Mouse (Mus musculus) embryonic facial prominence, embryonic 14.5 days (tissue): Measurements from ENCODE around the gene Cd63. TPM values are rescaled to one million over a fixed set of nuclear protein-coding genes. Genes with fewer than 3 reads are reported as not detected.

ENCODE experiments used
- ATAC-seq: fragments of 200-750 bp; cut with Nextera tagmentation; 2 replicates; pipeline ENCODE4 v1.8.0; 2017; ENCODE audit warnings: low read depth, moderate number of reproducible peaks, moderate TSS enrichment
- DNase-seq: peaks from one replicate; pipeline ENCODE4 v3.0.0-alpha.2; 2015; ENCODE audit warnings: low spot score
- H3K27ac ChIP-seq: fragments of 300-500 bp; sonication (generic); replicated peaks from 2 replicates; pipeline ENCODE4 v1.5.1; 2014; ENCODE audit warnings: low read depth, mild to moderate bottlenecking, low read length, moderate library complexity
- H3K27me3 ChIP-seq: fragments of 300-500 bp; sonication (generic); replicated peaks from 2 replicates; pipeline ENCODE4 v1.6.1; 2014; ENCODE audit warnings: low read length; ENCODE audit not compliant: control insufficient read depth, insufficient read depth
- H3K36me3 ChIP-seq: fragments of 300-500 bp; sonication (generic); 2 replicates; pipeline ENCODE4 v1.6.1; 2014; ENCODE audit warnings: low read length, mixed read lengths; ENCODE audit not compliant: control insufficient read depth, insufficient read depth
- H3K4me1 ChIP-seq: fragments of 300-500 bp; sonication (generic); 2 replicates; pipeline ENCODE4 v1.6.1; 2014; ENCODE audit warnings: antibody characterized with exemption, low read length; ENCODE audit not compliant: control insufficient read depth, insufficient read depth
- H3K4me2 ChIP-seq: fragments of 300-500 bp; sonication (generic); 2 replicates; pipeline ENCODE4 v1.6.1; 2014; ENCODE audit warnings: low read depth, mild to moderate bottlenecking, low read length, moderate library complexity, mixed read lengths
- H3K4me3 ChIP-seq: fragments of 300-500 bp; sonication (generic); 2 replicates; pipeline ENCODE4 v1.5.1; 2014; ENCODE audit warnings: low read depth, mild to moderate bottlenecking, low read length
- H3K9ac ChIP-seq: fragments of 300-500 bp; sonication (generic); 2 replicates; pipeline ENCODE4 v1.6.1; 2014; ENCODE audit warnings: low read depth, mild to moderate bottlenecking, low read length, moderate library complexity, mixed read lengths
- H3K9me3 ChIP-seq: fragments of 300-500 bp; sonication (generic); 2 replicates; pipeline ENCODE4 v1.6.1; 2016; ENCODE audit warnings: low read length; ENCODE audit not compliant: control insufficient read depth
- WGBS: fragments of 180-500 bp; shearing (Covaris S2); extraction: QIAGEN DNeasy Blood & Tissue Kit; methylation state at CpG from one replicate; pipeline ENCODE4 v1.1.7; 2014; 5-methylcytosine and 5-hydroxymethylcytosine counted together
- polyA plus RNA-seq: library from polyadenylated mRNA; unstranded; fragments of >200 nt; fragmentation: Nextera tagmentation; extraction: Ambion mirVana; gene quantifications from 2 replicates; pipeline ENCODE4 v1.2.1, GENCODE M21; 2014

Gene Cd63
- polyA plus RNA-seq, 1 experiment from 2014 or later, result 959 TPM

DNA sequence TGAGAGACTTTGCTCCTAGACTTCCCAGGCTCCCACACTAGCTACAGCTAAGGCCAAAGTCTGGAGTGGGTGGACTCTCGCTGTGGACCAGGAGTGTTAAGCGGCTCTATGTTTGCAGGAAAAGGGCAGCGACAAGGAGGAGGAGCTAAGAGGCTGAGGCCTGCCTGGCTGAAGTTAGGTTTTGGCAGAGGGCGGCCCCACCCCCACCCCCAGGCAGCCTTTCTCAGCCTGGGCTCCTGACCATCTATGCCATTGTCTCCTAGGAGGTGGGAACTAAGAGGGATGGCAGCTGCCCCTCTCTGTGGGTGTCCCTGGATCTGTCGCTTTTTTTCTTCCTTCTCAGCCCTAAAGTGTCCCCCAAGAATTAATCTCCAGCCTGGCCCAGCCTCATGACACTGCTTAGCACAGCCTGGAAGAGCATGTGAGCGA is 18.4 kb downstream of the Cd63 start:
- H3K9me3 ChIP-seq, result no peaks in the 10 kb centered on the region
- peaks cover 26% of the 10 kb centered on the region for H3K4me1 ChIP-seq
- DNase-seq (no peak), ATAC-seq (no peak)
- peak overlapping the region; percentile 31; the same call in 1 of the 2 replicates for H3K27ac ChIP-seq
- H3K4me2 ChIP-seq, result no peak overlapping the region
- peaks cover 40% of the 10 kb centered on the region for H3K36me3 ChIP-seq
- H3K27me3 ChIP-seq, result no peaks in the 10 kb centered on the region
- WGBS, result 21% methylated on average over 6 of the region's 6 CpGs
- H3K9ac ChIP-seq, result no peak overlapping the region
- no peak overlapping the region for H3K4me3 ChIP-seq

DNA sequence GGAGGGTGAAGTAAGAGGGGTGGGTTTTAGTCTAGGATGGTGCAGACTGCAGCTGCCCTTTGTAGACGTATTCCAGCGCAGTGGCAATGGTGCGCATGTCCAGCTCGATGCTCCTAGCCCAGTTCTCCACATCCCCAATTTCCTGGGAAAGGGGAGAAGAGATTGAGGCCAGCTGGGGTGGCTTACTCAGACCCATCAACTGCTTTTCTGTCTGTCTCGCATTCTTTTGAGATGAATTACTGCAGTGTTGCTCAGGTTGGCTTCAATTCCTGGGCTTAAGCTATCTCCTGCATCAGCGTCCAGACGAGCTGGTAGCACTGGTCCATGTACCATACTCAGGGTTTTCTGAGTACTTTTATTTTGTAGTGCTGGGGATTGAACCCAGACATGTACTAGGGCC is 19.2 kb downstream of the Cd63 start:
- Histone ChIP-seq H3K9me3 (no peaks in the 10 kb centered on the region), H3K36me3 (peaks cover 32% of the 10 kb centered on the region), H3K27ac (no peak overlapping the region; the same call in 1 of the 2 replicates), H3K4me1 (peaks cover 26% of the 10 kb centered on the region), H3K4me2 (no peak overlapping the region), H3K4me3 (no peak overlapping the region), H3K27me3 (no peaks in the 10 kb centered on the region), H3K9ac (no peak overlapping the region)
- 62% methylated on average over 7 of the region's 7 CpGs for WGBS
- no peak for DNase-seq
- no peak for ATAC-seq

DNA sequence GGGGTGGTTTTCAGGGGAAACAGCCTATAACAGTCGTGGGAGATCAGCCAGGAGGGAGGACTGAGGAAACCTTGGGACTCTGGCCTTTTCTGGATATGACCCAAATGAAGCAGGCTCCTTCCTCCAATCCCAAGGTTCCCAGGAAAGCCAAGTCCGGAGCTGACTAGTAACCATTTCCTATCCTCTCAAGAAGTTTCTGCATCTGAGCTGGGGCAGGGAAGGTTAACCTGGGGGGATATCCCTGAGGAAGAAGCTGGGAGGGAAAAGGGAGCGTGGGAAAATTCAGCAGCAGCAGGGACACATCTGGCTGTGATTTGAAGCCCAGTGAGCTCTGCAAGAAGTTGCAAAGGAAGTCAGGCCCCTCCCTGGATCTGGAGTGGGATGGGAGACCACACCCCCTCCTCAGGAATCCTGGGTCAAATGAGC is 20.0 kb downstream of the Cd63 start:
- no peak overlapping the region for H3K9ac ChIP-seq

DNA sequence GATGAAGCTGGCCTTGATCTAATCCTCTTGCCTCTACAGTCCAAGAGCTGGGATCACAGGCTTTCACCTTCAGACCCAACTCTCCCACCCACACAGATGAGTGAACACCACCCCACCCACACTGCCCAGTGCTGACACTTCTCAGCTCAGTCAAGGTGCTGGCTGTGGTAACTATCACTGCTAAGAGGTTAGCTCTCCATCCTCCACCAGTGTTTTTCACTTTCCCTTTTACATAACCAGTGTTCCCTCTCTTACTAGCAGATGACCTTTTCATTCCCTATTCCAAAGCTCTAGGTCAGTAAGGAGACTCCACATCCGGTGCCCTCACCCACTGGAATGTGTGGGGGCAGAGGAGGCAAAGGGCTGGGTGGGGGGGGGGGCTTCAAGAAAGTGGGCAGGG is 20.5 kb downstream of the Cd63 start:
- no peak for DNase-seq
- no peak for ATAC-seq
- peak overlapping the region; percentile 55; the same call in 1 of the 2 replicates for H3K27ac ChIP-seq
- 32% methylated on average over 1 of the region's 1 CpGs for WGBS
- H3K36me3 ChIP-seq, result peaks cover 23% of the 10 kb centered on the region
- H3K9me3 ChIP-seq, result no peaks in the 10 kb centered on the region
- H3K27me3 ChIP-seq, result no peaks in the 10 kb centered on the region
- peaks cover 26% of the 10 kb centered on the region for H3K4me1 ChIP-seq
- peak overlapping the region; percentile 14; the same call in 1 of the 2 replicates for H3K9ac ChIP-seq
- no peak overlapping the region for H3K4me2 ChIP-seq
- H3K4me3 ChIP-seq, result no peak overlapping the region

More for the DNA sequence above, 20.0 kb downstream of the Cd63 start:
- peak; percentile 70 for DNase-seq
- peaks cover 26% of the 10 kb centered on the region for H3K4me1 ChIP-seq
- H3K4me2 ChIP-seq, result no peak overlapping the region; the same call in 1 of the 2 replicates
- H3K4me3 ChIP-seq, result no peak overlapping the region
- H3K36me3 ChIP-seq, result peaks cover 27% of the 10 kb centered on the region
- WGBS, result 32% methylated on average over 3 of the region's 3 CpGs
- H3K27me3 ChIP-seq, result no peaks in the 10 kb centered on the region
- ATAC-seq, result no peak
- 0 out of 2 replicates have a peak overlapping the region, but pooled peaks have one; percentile 55 for H3K27ac ChIP-seq
- no peaks in the 10 kb centered on the region for H3K9me3 ChIP-seq

DNA sequence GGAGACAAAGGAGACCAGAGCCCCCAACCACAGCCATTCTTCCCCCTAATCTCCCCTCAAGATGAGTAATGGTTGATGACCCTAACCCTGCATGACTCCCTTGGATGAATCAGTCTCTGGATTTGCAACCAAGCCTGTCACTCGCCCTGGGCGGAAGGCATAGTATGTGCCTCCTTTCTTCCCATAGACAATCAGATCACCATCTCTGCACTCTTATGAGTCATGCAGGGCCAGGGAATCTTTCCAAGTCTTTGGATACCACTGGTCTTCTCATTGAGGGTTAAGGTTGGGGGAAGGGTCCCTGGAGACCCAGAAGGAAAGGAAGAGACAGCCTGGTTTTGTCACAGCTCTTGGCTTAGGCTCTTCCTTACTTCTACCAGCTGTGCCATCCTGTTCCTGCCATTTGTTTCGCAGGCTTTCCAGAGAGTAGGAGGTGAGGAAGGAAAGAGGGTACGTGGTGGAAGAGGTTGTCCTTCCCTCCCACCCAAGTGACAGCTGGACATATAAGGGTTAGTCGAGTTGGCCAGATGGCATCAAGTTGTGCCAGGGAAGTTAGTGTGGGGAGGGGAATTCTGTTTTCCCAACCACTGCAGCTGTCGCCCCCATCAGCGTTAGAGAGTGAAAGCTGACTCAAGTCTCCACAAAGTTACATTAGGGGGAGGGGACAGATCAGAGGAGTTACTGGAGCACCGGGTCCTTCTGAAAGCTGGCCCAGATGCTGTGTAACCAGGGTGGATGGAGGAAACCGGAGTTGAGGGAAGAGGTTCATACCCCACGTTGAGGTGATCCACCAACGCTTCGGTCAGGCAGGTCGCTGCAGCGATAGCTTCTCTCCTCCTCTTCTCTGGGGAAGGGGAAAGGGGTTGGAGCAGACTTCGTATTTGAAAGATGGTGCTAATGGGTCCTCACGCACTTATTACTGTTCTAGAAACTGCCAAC is 21.4 kb downstream of the Cd63 start:
- Histone ChIP-seq H3K4me2 (peak overlapping the region; percentile 73), H3K4me1 (peaks cover 26% of the 10 kb centered on the region), H3K9me3 (no peaks in the 10 kb centered on the region), H3K9ac (peak overlapping the region; percentile 79), H3K4me3 (peak overlapping the region; percentile 77), H3K36me3 (peaks cover 14% of the 10 kb centered on the region), H3K27me3 (no peaks in the 10 kb centered on the region), H3K27ac (peak overlapping the region; percentile 89)
- ATAC-seq (no peak), DNase-seq (peak; percentile 76)
- WGBS, result 72% methylated on average over 16 of the region's 16 CpGs

DNA sequence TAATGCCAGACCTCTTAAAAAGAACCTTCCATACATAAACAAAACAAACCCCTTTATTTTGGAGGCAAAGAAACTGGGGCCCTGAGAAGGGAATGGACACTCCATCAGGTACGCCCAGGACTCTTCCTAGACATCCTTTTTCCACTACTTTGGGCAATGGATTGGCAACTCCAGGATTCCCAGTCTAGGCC is 21.9 kb downstream of the Cd63 start, which contains the start of gene Rdh5:
TSS of gene Rdh5 (minus strand) at position 67 of the 191 bp plus-strand sequence.
- Histone ChIP-seq H3K4me2 (peak within 1 kb of the TSS; percentile 73), H3K27ac (peak within 1 kb of the TSS; percentile 89), H3K4me1 (peaks cover 26% of the 10 kb centered on the region), H3K4me3 (peak within 1 kb of the TSS; percentile 77), H3K36me3 (peaks cover 9% of the 10 kb centered on the region; the same call in 1 of the 2 replicates), H3K27me3 (no peaks in the 10 kb centered on the region), H3K9me3 (no peaks in the 10 kb centered on the region), H3K9ac (peak within 1 kb of the TSS; percentile 79)
- no peak for ATAC-seq
- WGBS, result 13% methylated on average over 1 of the region's 1 CpGs
- DNase-seq, result no peak

DNA sequence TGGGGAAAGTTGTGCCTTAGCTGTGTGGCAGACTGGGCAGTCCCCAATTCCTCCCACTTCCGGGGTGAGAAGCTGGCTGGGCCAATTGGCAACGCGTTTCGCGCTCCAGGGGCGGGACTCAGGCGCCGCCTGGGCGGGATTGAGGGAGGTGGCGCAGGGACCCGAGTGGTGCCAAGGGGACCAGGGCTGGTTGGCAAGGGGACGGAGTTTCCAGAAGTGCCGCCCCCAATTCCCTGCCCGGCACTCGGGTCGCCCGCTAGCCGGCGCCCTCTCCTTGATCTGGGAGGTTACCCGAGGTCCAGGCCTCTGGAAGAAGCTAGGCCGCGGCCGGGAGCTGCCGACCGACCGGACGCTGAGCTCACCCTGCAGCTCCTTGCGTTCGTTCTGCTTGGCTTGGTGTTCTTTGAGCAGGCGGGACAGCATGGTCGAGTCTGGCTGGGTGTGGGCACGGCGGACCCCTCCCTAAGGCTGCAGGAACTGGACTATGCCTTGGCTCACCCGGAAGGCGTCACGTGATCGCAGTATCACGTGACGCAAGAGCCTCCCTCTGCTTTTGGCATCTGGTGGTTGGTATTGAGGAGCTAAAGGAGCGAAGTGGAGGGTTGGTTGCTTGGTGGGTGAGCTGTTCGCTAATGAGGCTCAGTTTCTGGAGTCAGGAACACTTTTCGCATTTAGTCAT is 22.4 kb downstream of the Cd63 start:
- H3K4me3 ChIP-seq, result peak overlapping the region; percentile 77
- ATAC-seq, result peak; percentile 94
- peaks cover 4% of the 10 kb centered on the region; the same call in 1 of the 2 replicates for H3K36me3 ChIP-seq

DNA sequence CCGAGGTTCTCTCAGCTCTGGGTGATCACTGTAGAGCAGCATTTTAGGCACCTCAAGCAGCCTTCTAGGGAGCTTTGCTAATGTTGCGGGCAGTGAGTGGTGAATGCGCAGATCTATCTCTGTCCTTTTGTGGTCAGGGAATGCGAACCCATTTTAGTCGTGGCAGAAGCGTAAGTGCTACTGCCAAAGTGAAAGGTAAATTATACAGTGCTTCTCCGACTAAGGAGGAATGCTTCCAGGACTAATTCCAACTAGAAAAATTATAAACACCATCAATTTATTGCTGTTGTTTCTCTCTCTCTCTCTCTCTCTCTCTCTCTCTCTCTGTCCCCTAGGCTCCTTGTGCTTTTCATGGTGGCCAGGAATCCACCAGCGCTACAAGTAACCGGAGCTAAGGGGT is 23.1 kb downstream of the Cd63 start, which contains the start of gene Bloc1s1:
TSS of gene Bloc1s1 (minus strand) at position 101 of the 400 bp plus-strand sequence.
- H3K4me3 ChIP-seq, result peak within 1 kb of the TSS; percentile 77
- ATAC-seq, result no peak

More for the DNA sequence above, 22.4 kb downstream of the Cd63 start:
- Histone ChIP-seq H3K9me3 (no peaks in the 10 kb centered on the region), H3K4me2 (peak overlapping the region; percentile 73), H3K9ac (peak overlapping the region; percentile 79), H3K27ac (peak overlapping the region; percentile 89), H3K4me1 (peaks cover 26% of the 10 kb centered on the region), H3K27me3 (0 out of 2 replicates have a peak, but pooled peaks cover 3% of the 10 kb centered on the region)
- peak; percentile 96 for DNase-seq
- WGBS, result under 1% methylated on average over 31 of the region's 42 CpGs

More for the DNA sequence above, 23.1 kb downstream of the Cd63 start, which contains the start of gene Bloc1s1:
- peak within 1 kb of the TSS; percentile 73 for H3K4me2 ChIP-seq
- peaks cover 26% of the 10 kb centered on the region for H3K4me1 ChIP-seq
- no peak for DNase-seq
- 0 out of 2 replicates have a peak, but pooled peaks cover 3% of the 10 kb centered on the region for H3K27me3 ChIP-seq
- H3K9me3 ChIP-seq, result no peaks in the 10 kb centered on the region
- H3K36me3 ChIP-seq, result no peaks in the 10 kb centered on the region
- H3K27ac ChIP-seq, result peak within 1 kb of the TSS; percentile 89
- peak within 1 kb of the TSS; percentile 79 for H3K9ac ChIP-seq
- WGBS, result 61% methylated on average over 9 of the region's 9 CpGs
